Mouse (Mus musculus) embryonic facial prominence, embryonic 14.5 days (tissue): ENCODE results near the gene Syne1. TPM values are rescaled to one million over a fixed set of nuclear protein-coding genes. Genes with fewer than 3 reads are reported as not detected.

Experiments used
- ATAC-seq: fragments of 200-750 bp; cut with Nextera tagmentation; 2 replicates; pipeline ENCODE4 v1.8.0; 2017; ENCODE audit warnings: low read depth, moderate number of reproducible peaks, moderate TSS enrichment
- DNase-seq: peaks from one replicate; pipeline ENCODE4 v3.0.0-alpha.2; 2015; ENCODE audit warnings: low spot score
- H3K27ac ChIP-seq: fragments of 300-500 bp; sonication (generic); replicated peaks from 2 replicates; pipeline ENCODE4 v1.5.1; 2014; ENCODE audit warnings: low read depth, mild to moderate bottlenecking, low read length, moderate library complexity
- H3K27me3 ChIP-seq: fragments of 300-500 bp; sonication (generic); replicated peaks from 2 replicates; pipeline ENCODE4 v1.6.1; 2014; ENCODE audit warnings: low read length; ENCODE audit not compliant: control insufficient read depth, insufficient read depth
- H3K36me3 ChIP-seq: fragments of 300-500 bp; sonication (generic); 2 replicates; pipeline ENCODE4 v1.6.1; 2014; ENCODE audit warnings: low read length, mixed read lengths; ENCODE audit not compliant: control insufficient read depth, insufficient read depth
- H3K4me1 ChIP-seq: fragments of 300-500 bp; sonication (generic); 2 replicates; pipeline ENCODE4 v1.6.1; 2014; ENCODE audit warnings: antibody characterized with exemption, low read length; ENCODE audit not compliant: control insufficient read depth, insufficient read depth
- H3K4me2 ChIP-seq: fragments of 300-500 bp; sonication (generic); 2 replicates; pipeline ENCODE4 v1.6.1; 2014; ENCODE audit warnings: low read depth, mild to moderate bottlenecking, low read length, moderate library complexity, mixed read lengths
- H3K4me3 ChIP-seq: fragments of 300-500 bp; sonication (generic); 2 replicates; pipeline ENCODE4 v1.5.1; 2014; ENCODE audit warnings: low read depth, mild to moderate bottlenecking, low read length
- H3K9ac ChIP-seq: fragments of 300-500 bp; sonication (generic); 2 replicates; pipeline ENCODE4 v1.6.1; 2014; ENCODE audit warnings: low read depth, mild to moderate bottlenecking, low read length, moderate library complexity, mixed read lengths
- H3K9me3 ChIP-seq: fragments of 300-500 bp; sonication (generic); 2 replicates; pipeline ENCODE4 v1.6.1; 2016; ENCODE audit warnings: low read length; ENCODE audit not compliant: control insufficient read depth
- WGBS: fragments of 180-500 bp; shearing (Covaris S2); extraction: QIAGEN DNeasy Blood & Tissue Kit; methylation state at CpG from one replicate; pipeline ENCODE4 v1.1.7; 2014; 5-methylcytosine and 5-hydroxymethylcytosine counted together
- polyA plus RNA-seq: library from polyadenylated mRNA; unstranded; fragments of >200 nt; fragmentation: Nextera tagmentation; extraction: Ambion mirVana; gene quantifications from 2 replicates; pipeline ENCODE4 v1.2.1, GENCODE M21; 2014

Gene Syne1
- polyA plus RNA-seq, 1 experiment from 2014 or later, result 14.4 TPM

DNA sequence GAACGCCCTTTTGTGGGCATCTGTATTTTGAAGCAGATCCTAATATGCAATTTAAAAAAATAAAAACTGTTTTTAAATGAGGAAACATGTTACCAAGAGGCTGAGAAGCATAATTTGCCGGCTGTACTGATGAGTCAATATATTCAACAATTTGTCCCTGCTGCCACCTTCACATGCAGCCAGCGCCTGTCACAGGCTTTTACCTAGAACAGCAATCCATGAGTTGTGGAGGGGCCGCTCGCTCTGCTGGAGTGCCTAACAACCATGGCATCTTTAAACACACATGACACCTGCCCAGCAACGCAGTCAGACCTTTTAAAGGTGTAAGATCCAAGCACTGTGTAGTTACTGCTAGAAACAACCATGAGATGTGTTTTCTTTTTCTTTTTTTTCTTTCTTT, 183.0 kb downstream of the Syne1 start:
- Histone ChIP-seq H3K4me3 (no peak overlapping the region), H3K4me1 (no peaks in the 10 kb centered on the region), H3K4me2 (no peak overlapping the region), H3K27me3 (no peaks in the 10 kb centered on the region), H3K9ac (no peak overlapping the region), H3K9me3 (no peaks in the 10 kb centered on the region), H3K27ac (no peak overlapping the region), H3K36me3 (no peaks in the 10 kb centered on the region)
- ATAC-seq, result no peak
- 79% methylated on average over 6 of the region's 6 CpGs for WGBS
- no peak for DNase-seq

DNA sequence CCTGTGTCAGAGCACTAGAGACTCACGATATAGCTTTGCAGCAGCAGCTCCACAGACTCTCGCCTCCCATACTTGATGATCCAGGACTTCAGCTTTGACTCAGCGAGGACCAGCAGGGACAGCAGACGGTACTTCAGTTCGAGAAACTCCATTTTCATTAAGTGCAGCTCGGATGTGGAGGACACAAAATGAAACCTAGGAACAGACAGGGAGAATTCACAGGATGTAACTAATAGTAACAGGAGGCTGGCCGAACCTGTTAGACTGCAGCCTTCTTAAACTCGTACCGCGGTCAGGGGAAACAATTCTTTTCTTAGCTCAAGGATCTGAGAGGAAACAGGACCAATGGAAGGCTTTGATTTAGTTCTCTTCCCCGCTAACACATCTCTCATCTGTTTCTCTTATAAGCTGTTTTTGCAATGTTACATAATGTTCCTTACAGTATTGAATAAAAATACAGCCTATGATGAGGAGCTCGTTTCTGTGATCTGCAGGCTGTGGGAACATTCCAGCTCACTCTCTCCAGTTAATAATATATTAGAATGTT, 183.7 kb downstream of the Syne1 start:
- Histone ChIP-seq H3K27me3 (no peaks in the 10 kb centered on the region), H3K4me1 (no peaks in the 10 kb centered on the region), H3K27ac (no peak overlapping the region), H3K9ac (no peak overlapping the region), H3K36me3 (no peaks in the 10 kb centered on the region), H3K9me3 (no peaks in the 10 kb centered on the region), H3K4me2 (peak overlapping the region; percentile 10; the same call in 1 of the 2 replicates), H3K4me3 (no peak overlapping the region)
- ATAC-seq, result no peak
- WGBS, result 59% methylated on average over 12 of the region's 12 CpGs
- DNase-seq, result peak; percentile 30

DNA sequence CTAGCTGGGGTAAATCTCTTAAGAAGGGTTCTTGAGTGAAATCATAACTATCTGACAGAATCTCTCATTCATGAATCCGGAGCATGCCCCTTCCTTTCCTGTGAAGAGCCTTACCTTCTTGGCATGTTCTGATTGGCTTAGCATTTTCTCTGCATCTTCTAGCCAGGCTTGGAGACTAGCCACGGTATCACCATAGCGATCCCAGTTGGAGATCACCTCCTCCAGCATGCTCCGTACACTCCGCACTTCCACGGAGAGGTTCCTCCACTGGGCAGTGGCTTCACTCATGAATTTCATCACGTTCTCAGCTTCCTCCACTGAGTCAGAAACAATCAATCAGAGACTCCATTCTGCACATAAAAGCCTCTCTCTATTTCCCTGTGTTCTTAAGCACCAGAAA, 190.7 kb downstream of the Syne1 start:
- Histone ChIP-seq H3K4me3 (no peak overlapping the region), H3K9ac (no peak overlapping the region), H3K27ac (no peak overlapping the region), H3K27me3 (no peaks in the 10 kb centered on the region), H3K4me2 (no peak overlapping the region), H3K36me3 (no peaks in the 10 kb centered on the region), H3K4me1 (no peaks in the 10 kb centered on the region), H3K9me3 (no peaks in the 10 kb centered on the region)
- DNase-seq (no peak), ATAC-seq (no peak)
- 56% methylated on average over 7 of the region's 7 CpGs for WGBS

DNA sequence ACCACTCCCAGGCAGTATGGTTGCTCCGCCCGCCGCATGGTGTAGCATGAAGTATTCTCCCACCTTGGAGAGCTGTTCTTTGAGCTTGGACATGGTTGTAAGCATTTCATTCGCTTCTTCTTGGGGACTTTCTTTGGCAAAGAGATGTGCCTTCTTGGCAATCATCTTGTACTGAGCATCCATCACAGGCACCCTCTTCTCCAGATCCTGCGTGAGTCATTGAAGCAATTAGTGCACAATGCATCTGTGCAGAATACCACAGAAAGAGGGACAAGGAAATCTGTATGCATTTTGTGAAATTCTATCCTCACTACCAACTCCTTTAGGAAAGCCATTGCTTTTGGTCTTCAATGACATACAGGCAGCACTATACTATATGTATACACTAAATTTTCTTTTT, 194.7 kb downstream of the Syne1 start:
- Histone ChIP-seq H3K9me3 (no peaks in the 10 kb centered on the region), H3K27ac (no peak overlapping the region), H3K9ac (no peak overlapping the region), H3K36me3 (no peaks in the 10 kb centered on the region), H3K4me2 (no peak overlapping the region), H3K4me3 (no peak overlapping the region), H3K4me1 (no peaks in the 10 kb centered on the region), H3K27me3 (no peaks in the 10 kb centered on the region)
- WGBS, result 89% methylated on average over 5 of the region's 5 CpGs
- no peak for DNase-seq
- ATAC-seq, result no peak

DNA sequence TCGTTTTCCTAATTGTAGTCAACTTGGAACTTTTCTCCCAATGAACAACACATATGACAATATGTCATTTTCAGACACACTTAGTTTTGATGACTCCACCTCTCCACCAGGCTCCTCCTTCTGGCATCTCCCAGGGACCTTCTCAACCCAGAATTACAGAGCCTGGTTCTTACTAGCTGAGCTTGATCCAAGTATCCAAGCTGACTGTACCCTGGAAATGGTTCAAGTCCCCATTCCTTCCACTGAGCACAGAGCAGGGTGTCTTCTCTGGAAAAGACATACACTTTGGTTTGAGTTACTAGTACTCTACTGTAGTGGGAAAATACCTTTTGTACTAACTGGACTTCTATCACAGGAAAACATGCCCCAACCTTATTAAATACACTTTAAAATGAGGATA, 197.9 kb downstream of the Syne1 start:
- no peaks in the 10 kb centered on the region for H3K36me3 ChIP-seq
- H3K27me3 ChIP-seq, result no peaks in the 10 kb centered on the region
- 100% methylated on average over 1 of the region's 1 CpGs for WGBS
- no peaks in the 10 kb centered on the region for H3K9me3 ChIP-seq
- H3K4me2 ChIP-seq, result no peak overlapping the region
- DNase-seq (no peak), ATAC-seq (no peak)
- H3K9ac ChIP-seq, result no peak overlapping the region
- no peaks in the 10 kb centered on the region for H3K4me1 ChIP-seq
- H3K27ac ChIP-seq, result no peak overlapping the region
- no peak overlapping the region for H3K4me3 ChIP-seq

DNA sequence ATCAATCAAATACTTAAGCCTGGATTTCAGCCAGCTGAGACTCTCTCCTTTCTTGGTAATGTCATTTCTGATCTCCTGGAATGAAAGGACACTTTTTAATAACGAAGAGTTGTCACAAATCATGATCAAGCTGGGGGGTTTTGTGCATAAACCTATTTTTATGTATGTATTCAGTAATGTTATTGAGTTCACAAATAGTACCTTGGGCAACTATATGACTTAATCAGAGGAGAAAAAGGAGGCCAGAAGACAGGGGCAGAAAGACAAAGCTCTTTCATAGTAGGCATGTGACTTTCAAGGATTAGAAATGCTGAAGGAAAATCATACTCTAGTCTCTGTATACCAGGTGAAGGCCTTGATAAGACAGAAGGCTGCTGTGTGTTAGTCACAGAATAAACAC, 204.4 kb downstream of the Syne1 start:
- H3K36me3 ChIP-seq, result no peaks in the 10 kb centered on the region
- H3K27me3 ChIP-seq, result no peaks in the 10 kb centered on the region
- ATAC-seq (no peak), DNase-seq (no peak)
- H3K9ac ChIP-seq, result no peak overlapping the region
- no peak overlapping the region for H3K27ac ChIP-seq
- H3K4me3 ChIP-seq, result no peak overlapping the region
- 73% methylated on average over 1 of the region's 1 CpGs for WGBS
- no peaks in the 10 kb centered on the region for H3K9me3 ChIP-seq
- H3K4me2 ChIP-seq, result no peak overlapping the region
- no peaks in the 10 kb centered on the region for H3K4me1 ChIP-seq

DNA sequence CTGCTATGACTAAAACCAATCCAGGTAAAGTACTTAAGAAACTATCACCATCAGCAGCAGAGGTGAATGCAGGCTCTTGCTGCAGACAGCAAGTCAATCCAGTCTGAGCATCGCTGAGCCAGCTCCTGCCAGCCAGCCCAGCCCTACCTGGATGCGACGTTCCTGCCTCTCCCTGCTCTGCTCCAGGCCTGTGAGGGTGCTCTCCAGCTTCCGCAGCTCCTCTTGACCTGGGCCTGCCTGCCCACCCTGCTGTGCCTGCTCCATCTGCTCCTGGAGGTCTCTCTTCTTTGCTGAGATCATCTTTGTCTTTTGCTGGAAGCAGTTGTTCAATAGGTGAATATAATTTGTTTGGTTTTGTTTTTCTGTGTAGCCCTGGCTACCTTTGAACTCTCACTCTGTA, 208.1 kb downstream of the Syne1 start:
- Histone ChIP-seq H3K4me1 (no peaks in the 10 kb centered on the region), H3K4me2 (no peak overlapping the region), H3K9me3 (no peaks in the 10 kb centered on the region), H3K9ac (no peak overlapping the region), H3K27ac (no peak overlapping the region), H3K27me3 (no peaks in the 10 kb centered on the region), H3K36me3 (no peaks in the 10 kb centered on the region), H3K4me3 (no peak overlapping the region)
- no peak for DNase-seq
- WGBS, result 56% methylated on average over 4 of the region's 4 CpGs
- ATAC-seq, result no peak

DNA sequence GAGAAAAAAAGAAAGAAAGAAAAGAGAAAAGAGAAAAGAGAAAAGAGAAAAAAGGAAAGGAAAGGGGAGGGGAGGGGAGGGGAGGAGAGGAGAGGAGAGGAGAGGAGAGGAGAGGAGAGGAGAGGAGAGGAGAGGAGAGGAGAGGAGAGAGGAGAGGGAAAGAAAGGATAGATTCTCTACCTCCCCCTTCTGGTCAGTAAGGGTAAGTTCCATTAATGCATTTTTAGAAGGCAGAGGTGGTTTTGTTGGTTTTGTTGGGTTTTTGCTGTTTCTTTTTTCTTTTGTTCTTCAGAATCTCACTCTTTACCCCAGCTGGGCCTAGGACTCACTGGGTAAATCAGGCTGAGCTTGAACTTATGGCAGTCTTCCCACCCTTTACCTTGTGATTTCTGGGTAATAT, 214.9 kb downstream of the Syne1 start:
- H3K4me3 ChIP-seq, result no peak overlapping the region
- H3K9me3 ChIP-seq, result no peaks in the 10 kb centered on the region
- DNase-seq, result no peak
- H3K4me2 ChIP-seq, result no peak overlapping the region
- H3K27ac ChIP-seq, result no peak overlapping the region
- no peaks in the 10 kb centered on the region for H3K4me1 ChIP-seq
- H3K27me3 ChIP-seq, result no peaks in the 10 kb centered on the region
- H3K9ac ChIP-seq, result no peak overlapping the region
- H3K36me3 ChIP-seq, result no peaks in the 10 kb centered on the region
- no peak for ATAC-seq

DNA sequence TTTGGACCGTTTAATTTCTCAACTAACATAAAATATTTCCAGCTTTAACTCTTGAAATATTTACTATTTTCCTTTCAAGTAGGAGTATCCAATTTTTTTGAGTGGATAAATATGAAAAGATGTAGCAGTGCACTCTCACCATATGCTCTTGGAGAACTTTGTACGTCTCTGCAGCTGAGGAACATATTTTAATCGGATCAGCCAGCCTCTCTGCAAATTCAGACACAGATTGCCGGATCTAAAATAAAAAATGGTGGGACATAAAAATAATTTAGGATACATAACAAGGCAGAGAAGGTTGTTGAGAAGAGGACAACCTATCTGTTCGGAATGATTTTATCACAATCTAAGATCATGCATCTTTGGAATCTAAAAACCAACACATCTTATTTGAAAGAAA, 218.5 kb downstream of the Syne1 start:
- no peak for ATAC-seq
- Histone ChIP-seq H3K4me3 (no peak overlapping the region), H3K4me1 (no peaks in the 10 kb centered on the region), H3K36me3 (no peaks in the 10 kb centered on the region), H3K9me3 (no peaks in the 10 kb centered on the region), H3K9ac (no peak overlapping the region), H3K27ac (no peak overlapping the region), H3K4me2 (no peak overlapping the region), H3K27me3 (no peaks in the 10 kb centered on the region)
- DNase-seq, result no peak
- 86% methylated on average over 5 of the region's 5 CpGs for WGBS
